Mouse (Mus musculus) ES-Bruce4 (cell line): ENCODE data around the gene Gm17654.
"Not testable (repeated sequence)": the region's sequence is repeated elsewhere in the genome, so short reads cannot be mapped to it uniquely, and the experiment has no call there.

Experiments used
- CTCF ChIP-seq: IDR thresholded peaks from one replicate; pipeline ENCODE4 v1.8.1; 2011; ENCODE audit warnings: low read depth, low read length
- EP300 ChIP-seq: IDR thresholded peaks from 2 replicates; pipeline ENCODE4 v1.6.1; 2011; ENCODE audit warnings: low read depth, low read length; ENCODE audit not compliant: insufficient read depth
- POLR2A ChIP-seq: IDR thresholded peaks from one replicate; pipeline ENCODE4 v1.8.1; 2011; ENCODE audit warnings: low read length; ENCODE audit not compliant: insufficient read depth

DNA sequence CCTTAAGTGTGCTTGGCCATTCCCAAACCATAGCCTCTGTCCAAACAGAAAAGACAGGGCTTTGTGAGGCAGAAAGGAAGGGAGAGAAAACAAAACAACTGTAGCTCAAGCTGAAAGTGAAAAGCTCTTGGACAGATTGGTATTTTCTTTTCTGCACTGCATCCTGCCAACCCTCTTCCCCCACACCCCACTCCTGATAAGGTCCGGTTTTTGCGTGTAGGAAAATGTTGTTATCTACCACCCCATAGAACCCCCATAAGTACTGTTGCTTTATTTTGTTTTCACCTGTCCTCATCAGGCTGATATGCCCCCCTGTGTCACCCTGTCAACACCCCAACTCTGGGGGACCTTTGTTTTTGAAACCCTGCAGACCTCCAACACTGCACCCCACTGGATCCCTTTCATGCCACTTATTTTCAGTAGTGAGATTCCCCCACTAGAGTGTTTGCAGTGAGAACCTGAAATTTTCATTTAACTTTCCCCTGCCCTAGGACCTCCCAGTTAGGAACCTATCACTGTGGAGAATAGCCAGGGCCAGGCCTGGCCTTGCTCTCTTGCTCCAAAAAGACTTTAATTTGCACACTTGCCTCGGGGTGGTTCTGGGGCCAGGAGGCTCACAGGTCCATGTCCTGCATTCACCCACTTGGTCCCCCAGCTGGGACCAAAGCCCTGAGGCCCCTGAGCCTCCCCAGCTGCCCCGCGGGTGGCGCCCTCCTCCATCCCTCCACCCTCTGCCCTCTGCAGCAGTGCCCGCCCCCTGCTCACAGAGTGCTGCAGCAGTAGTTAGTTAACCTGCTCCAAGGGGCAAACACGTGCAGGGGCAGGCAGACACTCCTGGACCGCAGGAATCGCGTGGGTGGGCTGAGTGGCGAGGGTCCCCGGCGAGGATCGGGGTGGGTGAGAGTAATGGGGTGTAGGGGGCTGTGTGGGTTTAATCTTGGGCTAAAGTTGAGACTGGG lies 47.6 kb downstream of the Gm17654 start:
- TF ChIP-seq EP300, CTCF, POLR2A: not testable (repeated sequence)
